Mouse (Mus musculus): Measurements from ENCODE around the gene Zfp410. TPM values are rescaled to one million over a fixed set of nuclear protein-coding genes. Genes with fewer than 3 reads are reported as not detected.

Gene Zfp410
- total and polyA plus RNA-seq, 3 experiments: 45.5 to 189 (median 182) TPM

GRCm38 (mm10) chr12:84284885-84285592, 31.6 kb upstream of the Zfp410 start, which contains the start of gene Ptgr2 (continued):
- no peak for TF ChIP-seq GABPA (IDR thresholded peaks at IDR 0.05; ENCODE audit: low read depth, low read length)

GRCm38 (mm10) chr12:84285593-84285968, 31.1 kb upstream of the Zfp410 start:
- H3K27ac ChIP-seq (ENCODE audit: control insufficient read depth, low read depth, low read length): peak overlapping the region; percentile 86
- H3K9ac ChIP-seq (ENCODE audit: control insufficient read depth, low read depth, low read length, poor library complexity, severe bottlenecking): peak overlapping the region; percentile 78
- no peak for TF ChIP-seq MEF2A (IDR thresholded peaks at IDR 0.05; ENCODE audit: extremely low read depth, insufficient replicate concordance, low read depth, low read length, poor library complexity, severe bottlenecking)
- TF ChIP-seq SMC3 (IDR thresholded peaks at IDR 0.05; ENCODE audit: low read depth, low read length): no peak
- no peak; the same call in 1 of the 2 replicates for TF ChIP-seq TBP (IDR thresholded peaks at IDR 0.05; ENCODE audit: low read depth, low read length)
- no peak for TF ChIP-seq ZMIZ1 (IDR thresholded peaks at IDR 0.05; ENCODE audit: low read depth, low read length)
- TF ChIP-seq GATA1 (IDR thresholded peaks at IDR 0.05; ENCODE audit: low read depth, low read length): no peak
- peak; percentile 7; the same call in 1 of the 2 replicates for TF ChIP-seq MXI1 (IDR thresholded peaks at IDR 0.05; ENCODE audit: low read depth, low read length)
- no peak for TF ChIP-seq USF1 (IDR thresholded peaks at IDR 0.05; ENCODE audit: low read depth, low read length)
- peak overlapping the region; percentile 67 to 71 for H3K4me3 ChIP-seq (ENCODE audit: control insufficient read depth in 1 of 2, insufficient read depth in 1 of 2, low read depth in 2 of 2, low read length in 2 of 2)
- DNase-seq (ENCODE audit: low read depth, low spot score): no peak
- peaks cover 0 to 14% of the 10 kb centered on the region in 2 experiments; a peak in 2 of 4 replicates for H3K36me3 ChIP-seq (ENCODE audit: control insufficient read depth in 1 of 2, insufficient read depth in 2 of 2, low read length in 2 of 2)
- H3K79me2 ChIP-seq (ENCODE audit: control insufficient read depth, insufficient read depth, low read length, poor library complexity): peaks cover 15% of the 10 kb centered on the region
- H3K27me3 ChIP-seq (ENCODE audit: control insufficient read depth in 1 of 2, insufficient read depth in 2 of 2, low read length in 2 of 2): no peaks in the 10 kb centered on the region
- peaks cover 0 to 14% of the 10 kb centered on the region in 2 experiments; a peak in 2 of 4 replicates for H3K4me1 ChIP-seq (ENCODE audit: control insufficient read depth in 1 of 2, insufficient read depth in 2 of 2, low read length in 2 of 2)
- H3K9me3 ChIP-seq (replicated peaks; ENCODE audit: insufficient read depth, low read length): no peaks in the 10 kb centered on the region

DNA sequence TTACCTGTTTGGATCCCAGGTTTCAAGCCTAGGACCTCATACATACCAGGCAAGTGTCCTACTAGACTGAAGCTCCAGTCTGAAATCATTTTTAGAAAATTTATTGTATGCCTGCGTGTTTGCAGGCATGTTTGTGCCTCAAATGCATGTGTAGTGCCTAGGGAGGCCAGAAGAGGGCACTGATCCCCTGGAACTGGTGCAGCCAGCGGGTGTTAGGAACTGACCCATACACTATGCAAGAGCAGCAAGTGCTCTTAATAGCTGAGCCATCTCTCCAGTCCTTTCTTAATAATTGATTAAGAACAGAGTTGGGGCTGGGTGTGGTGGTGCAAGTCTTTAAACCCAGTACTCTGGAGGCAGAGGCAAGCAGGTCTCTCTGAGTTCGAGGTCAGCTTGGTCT, 28.2 kb upstream of the Zfp410 start:
- no peaks in the 10 kb centered on the region for H3K9me3 ChIP-seq (replicated peaks; ENCODE audit: insufficient read depth, low read length)
- H3K36me3 ChIP-seq (ENCODE audit: control insufficient read depth in 1 of 2, insufficient read depth in 2 of 2, low read length in 2 of 2): peaks cover 3 to 14% of the 10 kb centered on the region in 2 experiments; a peak in 2 of 4 replicates
- H3K4me1 ChIP-seq (ENCODE audit: control insufficient read depth in 1 of 2, insufficient read depth in 2 of 2, low read length in 2 of 2): peaks cover 0 to 13% of the 10 kb centered on the region in 2 experiments; a peak in 2 of 4 replicates
- H3K4me3 ChIP-seq (ENCODE audit: control insufficient read depth in 1 of 2, insufficient read depth in 1 of 2, low read depth in 2 of 2, low read length in 2 of 2): no peak overlapping the region
- no peak overlapping the region for H3K27ac ChIP-seq (ENCODE audit: control insufficient read depth, low read depth, low read length)
- H3K79me2 ChIP-seq (ENCODE audit: control insufficient read depth, insufficient read depth, low read length, poor library complexity): peaks cover 15% of the 10 kb centered on the region
- TF ChIP-seq SMC3 (IDR thresholded peaks at IDR 0.05; ENCODE audit: low read depth, low read length) (peak; percentile 58), MYB (IDR thresholded peaks at IDR 0.05; ENCODE audit: low read depth, low read length) (no peak), MAX (IDR thresholded peaks at IDR 0.05; ENCODE audit: low read length) (no peak), NRF1 (IDR thresholded peaks at IDR 0.05; ENCODE audit: insufficient read depth, low read depth, low read length, poor library complexity, severe bottlenecking) (no peak), MAFK (IDR thresholded peaks at IDR 0.05; ENCODE audit: borderline replicate concordance, low read depth, low read length) (no peak), CTCF (IDR thresholded peaks at IDR 0.05 in 2 of 3, conservative IDR thresholded peaks at IDR 0.05 in 1 of 3; ENCODE audit: control insufficient read depth in 1 of 3, insufficient read depth in 1 of 3, low read depth in 2 of 3, low read length in 3 of 3, poor library complexity in 1 of 3, severe bottlenecking in 1 of 3) (peak; percentile 75 to 83 (median 80)), KAT2A (conservative IDR thresholded peaks at IDR 0.05; ENCODE audit: low read depth, low read length) (no peak), RCOR1 (IDR thresholded peaks at IDR 0.05; ENCODE audit: low read depth, low read length) (no peak), TCF12 (IDR thresholded peaks at IDR 0.05; ENCODE audit: low read depth, low read length) (no peak), ZC3H11A (IDR thresholded peaks at IDR 0.05; ENCODE audit: low read depth, low read length) (peak; percentile 39), NELFE (IDR thresholded peaks at IDR 0.05; ENCODE audit: low read depth, low read length) (no peak), MEF2A (IDR thresholded peaks at IDR 0.05; ENCODE audit: extremely low read depth, insufficient replicate concordance, low read depth, low read length, poor library complexity, severe bottlenecking) (no peak), ETS1 (IDR thresholded peaks at IDR 0.05; ENCODE audit: low read depth, low read length) (no peak), RAD21 (IDR thresholded peaks at IDR 0.05; ENCODE audit: low read depth, low read length) (peak; percentile 60), TBP (IDR thresholded peaks at IDR 0.05; ENCODE audit: low read depth, low read length) (no peak), BHLHE40 (IDR thresholded peaks at IDR 0.05; ENCODE audit: borderline replicate concordance, low read depth, low read length) (no peak), ZMIZ1 (IDR thresholded peaks at IDR 0.05; ENCODE audit: low read depth, low read length) (no peak), POLR2AphosphoS5 (IDR thresholded peaks at IDR 0.05; ENCODE audit: borderline replicate concordance, low read depth, low read length) (no peak), MAZ (IDR thresholded peaks at IDR 0.05; ENCODE audit: low read depth, low read length) (no peak), GABPA (IDR thresholded peaks at IDR 0.05; ENCODE audit: low read depth, low read length) (no peak)
- no peak overlapping the region for H3K9ac ChIP-seq (ENCODE audit: control insufficient read depth, low read depth, low read length, poor library complexity, severe bottlenecking)
- DNase-seq (ENCODE audit: low read depth, low spot score): peak; percentile 77
- H3K27me3 ChIP-seq (ENCODE audit: control insufficient read depth in 1 of 2, insufficient read depth in 2 of 2, low read length in 2 of 2): no peaks in the 10 kb centered on the region

Data from MEL (cell line).